Mouse (Mus musculus) ES-Bruce4 (cell line): ENCODE measurements around the gene Pdia4. TPM values are rescaled to one million over a fixed set of nuclear protein-coding genes. Genes with fewer than 3 reads are reported as not detected.

ENCODE experiments used
- H3K27ac ChIP-seq: 2 replicates; pipeline ENCODE4 v1.5.1; 2012; ENCODE audit warnings: low read length, inconsistent platforms; ENCODE audit not compliant: insufficient read depth
- H3K27me3 ChIP-seq: 2 replicates; pipeline ENCODE4 v1.6.1; 2012; ENCODE audit warnings: mild to moderate bottlenecking, low read length, inconsistent platforms; ENCODE audit not compliant: control insufficient read depth, poor library complexity, insufficient read depth, severe bottlenecking
- H3K36me3 ChIP-seq: 2 replicates; pipeline ENCODE4 v1.6.1; 2012; ENCODE audit warnings: inconsistent platforms, mild to moderate bottlenecking, low read length, moderate library complexity; ENCODE audit not compliant: control insufficient read depth, poor library complexity, insufficient read depth, severe bottlenecking
- H3K4me1 ChIP-seq: one replicate; pipeline ENCODE4 v1.8.1; 2011; ENCODE audit warnings: low read length; ENCODE audit not compliant: control insufficient read depth, insufficient read depth
- H3K4me3 ChIP-seq: 2 replicates; pipeline ENCODE4 v1.5.1; 2011; ENCODE audit warnings: low read depth, mild to moderate bottlenecking, low read length
- H3K9ac ChIP-seq: 2 replicates; pipeline ENCODE4 v1.6.1; 2012; ENCODE audit warnings: low read depth, mild to moderate bottlenecking, inconsistent platforms; ENCODE audit not compliant: poor library complexity, severe bottlenecking
- H3K9me3 ChIP-seq: replicated peaks from 2 replicates; pipeline ENCODE4 v1.6.1; 2012; ENCODE audit warnings: mild to moderate bottlenecking, low read length, inconsistent platforms; ENCODE audit not compliant: control insufficient read depth, poor library complexity, insufficient read depth, severe bottlenecking
- CTCF ChIP-seq: IDR thresholded peaks from one replicate; pipeline ENCODE4 v1.8.1; 2011; ENCODE audit warnings: low read depth, low read length
- EP300 ChIP-seq: IDR thresholded peaks from 2 replicates; pipeline ENCODE4 v1.6.1; 2011; ENCODE audit warnings: low read depth, low read length; ENCODE audit not compliant: insufficient read depth
- POLR2A ChIP-seq: IDR thresholded peaks from one replicate; pipeline ENCODE4 v1.8.1; 2011; ENCODE audit warnings: low read length; ENCODE audit not compliant: insufficient read depth
- polyA plus RNA-seq: library from polyadenylated mRNA; stranded (reverse); fragments of >200 nt; gene quantifications from 2 replicates; pipeline ENCODE4 v1.2.4, GENCODE M21; 2011; ENCODE audit warnings: low read depth; ENCODE audit not compliant: missing spikeins, insufficient read depth, insufficient read length

Gene Pdia4
- polyA plus RNA-seq, 1 experiment = 186 TPM

GRCm38 (mm10) chr6:47792533-47792932 is 20.7 kb downstream of the Pdia4 start:
- Histone ChIP-seq H3K4me3 (no peak overlapping the region), H3K9ac (no peak overlapping the region), H3K27ac (no peak overlapping the region), H3K36me3 (peaks cover 22% of the 10 kb centered on the region), H3K27me3 (no peaks in the 10 kb centered on the region), H3K4me1 (no peaks in the 10 kb centered on the region), H3K9me3 (no peaks in the 10 kb centered on the region)
- TF ChIP-seq CTCF (no peak), EP300 (no peak), POLR2A (no peak)

GRCm38 (mm10) chr6:47790745-47791144 is 22.5 kb downstream of the Pdia4 start:
- H3K4me3 ChIP-seq = no peak overlapping the region
- H3K9ac ChIP-seq = peak overlapping the region; percentile 40; the same call in 1 of the 2 replicates
- H3K36me3 ChIP-seq = peaks cover 9% of the 10 kb centered on the region

GRCm38 (mm10) chr6:47788821-47789220 is 24.4 kb downstream of the Pdia4 start:
- Histone ChIP-seq H3K36me3 (no peaks in the 10 kb centered on the region), H3K27ac (peak overlapping the region; percentile 46), H3K9ac (peak overlapping the region; percentile 35), H3K9me3 (no peaks in the 10 kb centered on the region), H3K4me3 (peak overlapping the region; percentile 69), H3K27me3 (no peaks in the 10 kb centered on the region), H3K4me1 (no peaks in the 10 kb centered on the region)
- no peak for TF ChIP-seq POLR2A
- no peak for TF ChIP-seq EP300
- no peak for TF ChIP-seq CTCF

More at GRCm38 (mm10) chr6:47790745-47791144, 22.5 kb downstream of the Pdia4 start:
- TF ChIP-seq POLR2A = no peak
- TF ChIP-seq EP300 = no peak
- no peak for TF ChIP-seq CTCF
- H3K9me3 ChIP-seq = no peaks in the 10 kb centered on the region
- H3K27ac ChIP-seq = no peak overlapping the region
- no peaks in the 10 kb centered on the region for H3K27me3 ChIP-seq
- no peaks in the 10 kb centered on the region for H3K4me1 ChIP-seq

- no peaks in the 10 kb centered on the region for H3K4me1 ChIP-seq
- no peaks in the 10 kb centered on the region for H3K36me3 ChIP-seq
- no peaks in the 10 kb centered on the region for H3K27me3 ChIP-seq
- H3K27ac ChIP-seq = peak overlapping the region; percentile 46
- TF ChIP-seq CTCF (no peak), EP300 (no peak), POLR2A (peak; percentile 65)
- peak overlapping the region; percentile 69 for H3K4me3 ChIP-seq
- H3K9ac ChIP-seq = peak overlapping the region; percentile 35
- H3K9me3 ChIP-seq = no peaks in the 10 kb centered on the region
These were observed 25.1 kb downstream of the Pdia4 start for GRCm38 (mm10) chr6:47787941-47788736.

- no peaks in the 10 kb centered on the region for H3K9me3 ChIP-seq
- H3K9ac ChIP-seq = no peak overlapping the region
- H3K27ac ChIP-seq = no peak overlapping the region
- H3K4me1 ChIP-seq = no peaks in the 10 kb centered on the region
- H3K4me3 ChIP-seq = no peak overlapping the region
- TF ChIP-seq EP300 (no peak), POLR2A (no peak), CTCF (no peak)
- H3K36me3 ChIP-seq = no peaks in the 10 kb centered on the region
- no peaks in the 10 kb centered on the region for H3K27me3 ChIP-seq
These were observed 28.4 kb downstream of the Pdia4 start for GRCm38 (mm10) chr6:47784707-47785412.
